Mouse (Mus musculus) bone marrow, adult 2 months (tissue): ENCODE results near the gene Pop4.

ENCODE experiments used
- CTCF ChIP-seq: fragments of 200-500 bp; IDR thresholded peaks from 2 replicates; pipeline ENCODE4 v1.5.1; 2011; ENCODE audit warnings: low read length, control low read depth; ENCODE audit not compliant: control insufficient read depth, insufficient read depth
- POLR2A ChIP-seq: fragments of 200-500 bp; IDR thresholded peaks from 2 replicates; pipeline ENCODE4 v1.6.1; 2011; ENCODE audit warnings: low read depth, mild to moderate bottlenecking, control low read depth, low read length, borderline replicate concordance; ENCODE audit not compliant: control insufficient read depth

DNA sequence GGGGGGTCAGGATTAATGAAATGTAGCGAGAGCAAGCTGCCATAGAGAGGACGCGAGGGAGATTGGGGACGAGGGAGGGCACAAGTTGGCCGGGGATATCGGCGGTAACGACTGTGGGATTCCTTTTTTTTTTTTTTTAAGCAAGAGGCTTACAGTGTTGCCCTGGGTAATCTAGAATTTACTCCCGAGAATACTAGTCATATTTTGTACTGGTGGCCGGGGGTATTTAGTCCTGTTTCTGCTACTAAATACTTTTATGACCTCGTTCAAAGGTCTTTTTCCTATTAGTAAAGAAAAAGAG, 238 bp upstream of the Pop4 start:
- no peak for TF ChIP-seq CTCF
- TF ChIP-seq POLR2A, result no peak
